Mouse (Mus musculus) neural tube, embryonic 12.5 days (tissue): ENCODE measurements around the gene Slc1a2. TPM values are rescaled to one million over a fixed set of nuclear protein-coding genes. Genes with fewer than 3 reads are reported as not detected.

Source experiments
- ATAC-seq: fragments of 200-750 bp; cut with Nextera tagmentation; 2 replicates; pipeline ENCODE4 v1.8.0; 2017; ENCODE audit warnings: low read depth, mild to moderate bottlenecking, moderate TSS enrichment, moderate library complexity; ENCODE audit not compliant: low FRiP score
- H3K27ac ChIP-seq: fragments of 300-500 bp; sonication (generic); 2 replicates; pipeline ENCODE4 v1.5.1; 2016
- H3K27me3 ChIP-seq: fragments of 300-500 bp; sonication (generic); replicated peaks from 2 replicates; pipeline ENCODE4 v1.6.1; 2016; ENCODE audit warnings: mild to moderate bottlenecking
- H3K36me3 ChIP-seq: fragments of 300-500 bp; sonication (generic); 2 replicates; pipeline ENCODE4 v1.6.1; 2016; ENCODE audit warnings: mild to moderate bottlenecking
- H3K4me1 ChIP-seq: fragments of 300-500 bp; sonication (generic); 2 replicates; pipeline ENCODE4 v1.6.1; 2016
- H3K4me2 ChIP-seq: fragments of 300-500 bp; sonication (generic); replicated peaks from 2 replicates; pipeline ENCODE4 v1.6.1; 2016; ENCODE audit warnings: mild to moderate bottlenecking
- H3K4me3 ChIP-seq: fragments of 300-500 bp; sonication (generic); 2 replicates; pipeline ENCODE4 v1.5.1; 2016
- H3K9ac ChIP-seq: fragments of 300-500 bp; sonication (generic); 2 replicates; pipeline ENCODE4 v1.6.1; 2016; ENCODE audit warnings: mild to moderate bottlenecking
- H3K9me3 ChIP-seq: fragments of 300-500 bp; sonication (generic); 2 replicates; pipeline ENCODE4 v1.6.1; 2016; ENCODE audit warnings: mild to moderate bottlenecking
- WGBS: fragments of 180-500 bp; shearing (Covaris S2); methylation state at CpG from one replicate; pipeline ENCODE4 v1.1.7; 2016; 5-methylcytosine and 5-hydroxymethylcytosine counted together
- polyA plus RNA-seq: library from polyadenylated mRNA; unstranded; fragments of >200 nt; fragmentation: Nextera tagmentation; extraction: Ambion mirVana; gene quantifications from 2 replicates; pipeline ENCODE4 v1.2.1, GENCODE M21; 2016

The Slc1a2 gene
- polyA plus RNA-seq, 1 experiment from 2014 or later = 16.2 TPM

GRCm38 (mm10) chr2:102778208-102778607 lies 119.7 kb downstream of the Slc1a2 start:
- WGBS = 94% methylated on average over 3 of the region's 3 CpGs
- no peak overlapping the region for H3K4me2 ChIP-seq
- no peak for ATAC-seq
- H3K36me3 ChIP-seq = peaks cover 9% of the 10 kb centered on the region
- no peaks in the 10 kb centered on the region for H3K9me3 ChIP-seq
- H3K27me3 ChIP-seq = no peaks in the 10 kb centered on the region
- no peak overlapping the region for H3K4me3 ChIP-seq
- no peaks in the 10 kb centered on the region for H3K4me1 ChIP-seq
- no peak overlapping the region for H3K27ac ChIP-seq
- H3K9ac ChIP-seq = no peak overlapping the region

- no peak for ATAC-seq
- Histone ChIP-seq H3K9me3 (no peaks in the 10 kb centered on the region), H3K4me3 (no peak overlapping the region), H3K27me3 (no peaks in the 10 kb centered on the region), H3K9ac (no peak overlapping the region), H3K4me1 (no peaks in the 10 kb centered on the region), H3K36me3 (peaks cover 4% of the 10 kb centered on the region; the same call in 1 of the 2 replicates), H3K27ac (no peak overlapping the region), H3K4me2 (no peak overlapping the region)
- 88% methylated on average over 7 of the region's 7 CpGs for WGBS
Observed at GRCm38 (mm10) chr2:102782751-102783150, 124.3 kb downstream of the Slc1a2 start.

GRCm38 (mm10) chr2:102785696-102786095 lies 127.2 kb downstream of the Slc1a2 start:
- H3K9me3 ChIP-seq = no peaks in the 10 kb centered on the region
- H3K27ac ChIP-seq = no peak overlapping the region
- H3K36me3 ChIP-seq = no peaks in the 10 kb centered on the region
- H3K9ac ChIP-seq = no peak overlapping the region
- no peaks in the 10 kb centered on the region for H3K4me1 ChIP-seq
- no peak for ATAC-seq
- no peak overlapping the region for H3K4me2 ChIP-seq
- no peak overlapping the region for H3K4me3 ChIP-seq
- H3K27me3 ChIP-seq = no peaks in the 10 kb centered on the region
- WGBS = 74% methylated on average over 4 of the region's 4 CpGs

GRCm38 (mm10) chr2:102791641-102792040 lies 133.2 kb downstream of the Slc1a2 start:
- Histone ChIP-seq H3K4me3 (no peak overlapping the region), H3K4me1 (no peaks in the 10 kb centered on the region), H3K4me2 (no peak overlapping the region), H3K9ac (no peak overlapping the region), H3K9me3 (no peaks in the 10 kb centered on the region), H3K27me3 (no peaks in the 10 kb centered on the region), H3K27ac (no peak overlapping the region), H3K36me3 (no peaks in the 10 kb centered on the region)
- whole genome bisulfite sequencing = 78% methylated on average over 2 of the region's 2 CpGs
- ATAC-seq = no peak

- no peak overlapping the region for H3K27ac ChIP-seq
- ATAC-seq = no peak
- H3K4me1 ChIP-seq = no peaks in the 10 kb centered on the region
- H3K36me3 ChIP-seq = no peaks in the 10 kb centered on the region
- no peak overlapping the region for H3K9ac ChIP-seq
- H3K4me3 ChIP-seq = no peak overlapping the region
- WGBS = 89% methylated on average over 6 of the region's 6 CpGs
- no peak overlapping the region for H3K4me2 ChIP-seq
- no peaks in the 10 kb centered on the region for H3K27me3 ChIP-seq
- no peaks in the 10 kb centered on the region for H3K9me3 ChIP-seq
Observed at GRCm38 (mm10) chr2:102792804-102793203, 134.3 kb downstream of the Slc1a2 start.

GRCm38 (mm10) chr2:102795034-102795433 lies 136.6 kb downstream of the Slc1a2 start:
- no peak for ATAC-seq
- Histone ChIP-seq H3K27me3 (no peaks in the 10 kb centered on the region), H3K4me2 (no peak overlapping the region), H3K9ac (no peak overlapping the region), H3K4me3 (no peak overlapping the region), H3K4me1 (no peaks in the 10 kb centered on the region), H3K9me3 (no peaks in the 10 kb centered on the region), H3K36me3 (no peaks in the 10 kb centered on the region), H3K27ac (no peak overlapping the region)
- WGBS = 91% methylated on average over 3 of the region's 3 CpGs

- Histone ChIP-seq H3K27me3 (no peaks in the 10 kb centered on the region), H3K4me3 (no peak overlapping the region), H3K9ac (no peak overlapping the region), H3K9me3 (no peaks in the 10 kb centered on the region), H3K4me1 (no peaks in the 10 kb centered on the region), H3K36me3 (no peaks in the 10 kb centered on the region), H3K27ac (no peak overlapping the region), H3K4me2 (no peak overlapping the region)
- 70% methylated on average over 2 of the region's 2 CpGs for WGBS
- ATAC-seq = no peak
Observed at GRCm38 (mm10) chr2:102798149-102798548, 139.7 kb downstream of the Slc1a2 start.

GRCm38 (mm10) chr2:102801899-102802298 lies 143.4 kb downstream of the Slc1a2 start:
- Histone ChIP-seq H3K9me3 (no peaks in the 10 kb centered on the region), H3K4me2 (no peak overlapping the region), H3K4me3 (no peak overlapping the region), H3K36me3 (no peaks in the 10 kb centered on the region), H3K4me1 (no peaks in the 10 kb centered on the region), H3K9ac (no peak overlapping the region), H3K27me3 (no peaks in the 10 kb centered on the region), H3K27ac (no peak overlapping the region)
- 93% methylated on average over 1 of the region's 1 CpGs for WGBS
- ATAC-seq = no peak

GRCm38 (mm10) chr2:102804109-102804508 lies 145.7 kb downstream of the Slc1a2 start:
- no peak overlapping the region for H3K4me2 ChIP-seq
- no peak overlapping the region for H3K4me3 ChIP-seq
- no peak for ATAC-seq
- H3K9ac ChIP-seq = no peak overlapping the region
- no peaks in the 10 kb centered on the region for H3K9me3 ChIP-seq
- no peaks in the 10 kb centered on the region for H3K4me1 ChIP-seq
- no peaks in the 10 kb centered on the region for H3K27me3 ChIP-seq
- H3K27ac ChIP-seq = no peak overlapping the region
- H3K36me3 ChIP-seq = no peaks in the 10 kb centered on the region
- 46% methylated on average over 2 of the region's 2 CpGs for WGBS

GRCm38 (mm10) chr2:102805283-102805682 lies 146.8 kb downstream of the Slc1a2 start:
- Histone ChIP-seq H3K4me1 (no peaks in the 10 kb centered on the region), H3K4me2 (no peak overlapping the region), H3K36me3 (no peaks in the 10 kb centered on the region), H3K9ac (no peak overlapping the region), H3K4me3 (no peak overlapping the region), H3K27ac (no peak overlapping the region), H3K9me3 (no peaks in the 10 kb centered on the region), H3K27me3 (no peaks in the 10 kb centered on the region)
- WGBS = 80% methylated on average over 6 of the region's 6 CpGs
- no peak for ATAC-seq

- Histone ChIP-seq H3K27me3 (no peaks in the 10 kb centered on the region), H3K27ac (no peak overlapping the region), H3K9me3 (no peaks in the 10 kb centered on the region), H3K4me3 (no peak overlapping the region), H3K9ac (no peak overlapping the region), H3K4me2 (no peak overlapping the region), H3K4me1 (no peaks in the 10 kb centered on the region), H3K36me3 (no peaks in the 10 kb centered on the region)
- ATAC-seq = no peak
- 92% methylated on average over 4 of the region's 4 CpGs for WGBS
Observed at GRCm38 (mm10) chr2:102805761-102806496, 147.5 kb downstream of the Slc1a2 start.

- Histone ChIP-seq H3K9ac (no peak overlapping the region), H3K9me3 (no peaks in the 10 kb centered on the region), H3K4me3 (no peak overlapping the region), H3K27ac (no peak overlapping the region), H3K27me3 (no peaks in the 10 kb centered on the region), H3K4me2 (no peak overlapping the region), H3K36me3 (no peaks in the 10 kb centered on the region), H3K4me1 (no peaks in the 10 kb centered on the region)
- no peak for ATAC-seq
- WGBS = 81% methylated on average over 3 of the region's 3 CpGs
Observed at GRCm38 (mm10) chr2:102807633-102808032, 149.2 kb downstream of the Slc1a2 start.

- ATAC-seq = no peak
- WGBS = 82% methylated on average over 1 of the region's 1 CpGs
Observed at GRCm38 (mm10) chr2:102809436-102809835, 151.0 kb downstream of the Slc1a2 start.

More at GRCm38 (mm10) chr2:102809436-102809835, 151.0 kb downstream of the Slc1a2 start:
- Histone ChIP-seq H3K27me3 (no peaks in the 10 kb centered on the region), H3K4me3 (no peak overlapping the region), H3K9me3 (no peaks in the 10 kb centered on the region), H3K4me2 (no peak overlapping the region), H3K9ac (no peak overlapping the region), H3K4me1 (no peaks in the 10 kb centered on the region), H3K36me3 (no peaks in the 10 kb centered on the region), H3K27ac (no peak overlapping the region)
